Mouse (Mus musculus) ZHBTc4 (cell line): Measurements from ENCODE around the gene Sema5a.

Experiments used
- DNase-seq: peaks from one replicate; pipeline ENCODE4 v3.0.0-alpha.2; 2011; ENCODE audit warnings: low read depth, low spot score

Gene Sema5a

GRCm38 (mm10) chr15:32633713-32634112 lies 389.1 kb downstream of the Sema5a start:
- no peak for DNase-seq

GRCm38 (mm10) chr15:32637879-32638278 lies 393.3 kb downstream of the Sema5a start:
- no peak for DNase-seq

GRCm38 (mm10) chr15:32647061-32647687 lies 402.6 kb downstream of the Sema5a start:
- DNase-seq = no peak

- no peak for DNase-seq
Measured at GRCm38 (mm10) chr15:32654046-32654445, 409.4 kb downstream of the Sema5a start.

- DNase-seq = no peak
Measured at GRCm38 (mm10) chr15:32656017-32656416, 411.4 kb downstream of the Sema5a start.

GRCm38 (mm10) chr15:32676446-32676845 lies 431.8 kb downstream of the Sema5a start:
- no peak for DNase-seq

- DNase-seq = no peak
Measured at GRCm38 (mm10) chr15:32685152-32685551, 440.5 kb downstream of the Sema5a start.

GRCm38 (mm10) chr15:32691021-32691420 lies 446.4 kb downstream of the Sema5a start:
- no peak for DNase-seq

- DNase-seq = no peak
Measured at GRCm38 (mm10) chr15:32693006-32693405, 448.4 kb downstream of the Sema5a start.

- no peak for DNase-seq
Measured at GRCm38 (mm10) chr15:32717298-32717985, 472.8 kb downstream of the Sema5a start.

- peak; percentile 68 for DNase-seq
Measured at GRCm38 (mm10) chr15:32718293-32718963, 473.8 kb downstream of the Sema5a start.

- no peak for DNase-seq
Measured at GRCm38 (mm10) chr15:32718964-32719311, 474.3 kb downstream of the Sema5a start.

GRCm38 (mm10) chr15:32730839-32731238 lies 486.2 kb downstream of the Sema5a start:
- peak; percentile 21 for DNase-seq
